Mouse (Mus musculus) limb, embryonic 14.5 days (tissue): ENCODE data around the gene Rab12. TPM values are rescaled to one million over a fixed set of nuclear protein-coding genes. Genes with fewer than 3 reads are reported as not detected.
"Not testable (repeated sequence)": the region's sequence is repeated elsewhere in the genome, so short reads cannot be mapped to it uniquely, and the experiment has no call there.

Source experiments
- ATAC-seq: fragments of 200-750 bp; cut with Nextera tagmentation; 2 replicates; pipeline ENCODE4 v1.8.0; 2017; ENCODE audit warnings: low read depth, moderate number of reproducible peaks, moderate TSS enrichment; ENCODE audit not compliant: low FRiP score
- DNase-seq: peaks from one replicate; pipeline ENCODE4 v3.0.0-alpha.2; 2015; ENCODE audit warnings: low spot score
- H3K27ac ChIP-seq: fragments of 300-500 bp; sonication (generic); replicated peaks from 2 replicates; pipeline ENCODE4 v1.5.1; 2014; ENCODE audit warnings: low read depth, mild to moderate bottlenecking, low read length, moderate library complexity, mixed read lengths
- H3K27me3 ChIP-seq: fragments of 300-500 bp; sonication (generic); 2 replicates; pipeline ENCODE4 v1.6.1; 2014; ENCODE audit warnings: low read length, mixed read lengths; ENCODE audit not compliant: control insufficient read depth, insufficient read depth
- H3K36me3 ChIP-seq: fragments of 300-500 bp; sonication (generic); 2 replicates; pipeline ENCODE4 v1.6.1; 2014; ENCODE audit warnings: mild to moderate bottlenecking, low read length, moderate library complexity, mixed read lengths; ENCODE audit not compliant: control insufficient read depth, insufficient read depth
- H3K4me1 ChIP-seq: fragments of 300-500 bp; sonication (generic); 2 replicates; pipeline ENCODE4 v1.6.1; 2014; ENCODE audit warnings: antibody characterized with exemption, low read length, mixed read lengths; ENCODE audit not compliant: control insufficient read depth, insufficient read depth
- H3K4me2 ChIP-seq: fragments of 300-500 bp; sonication (generic); replicated peaks from 2 replicates; pipeline ENCODE4 v1.6.1; 2014; ENCODE audit warnings: low read depth, mild to moderate bottlenecking, low read length, moderate library complexity; ENCODE audit not compliant: severe bottlenecking
- H3K4me3 ChIP-seq: fragments of 300-500 bp; sonication (generic); replicated peaks from 2 replicates; pipeline ENCODE4 v1.5.1; 2014; ENCODE audit warnings: low read length
- H3K9ac ChIP-seq: fragments of 300-500 bp; sonication (generic); 2 replicates; pipeline ENCODE4 v1.6.1; 2014; ENCODE audit warnings: mild to moderate bottlenecking, low read depth, low read length, moderate library complexity; ENCODE audit not compliant: severe bottlenecking
- H3K9me3 ChIP-seq: fragments of 300-500 bp; sonication (generic); 2 replicates; pipeline ENCODE4 v1.6.1; 2016; ENCODE audit warnings: low read length; ENCODE audit not compliant: control insufficient read depth
- POLR2A ChIP-seq: fragments of 200-500 bp; IDR thresholded peaks from 2 replicates; pipeline ENCODE4 v1.8.0; 2012; ENCODE audit warnings: inconsistent platforms, mild to moderate bottlenecking, moderate library complexity, borderline replicate concordance; ENCODE audit not compliant: insufficient read depth, insufficient read length; ENCODE audit errors: extremely low read depth
- WGBS: fragments of 180-500 bp; shearing (Covaris S2); extraction: QIAGEN DNeasy Blood & Tissue Kit; methylation state at CpG from one replicate; pipeline ENCODE4 v1.1.7; 2014; 5-methylcytosine and 5-hydroxymethylcytosine counted together
- polyA plus RNA-seq, 2 experiments: library from polyadenylated mRNA; depleted of rRNA in 1 of 2; stranded (reverse) in 1 of 2; unstranded in 1 of 2; fragments of >200 nt; fragmentation: Nextera tagmentation in 1 of 2; extraction: Ambion mirVana in 1 of 2; gene quantifications; 2 replicates each; pipeline versions ENCODE4 v1.2.1 to v1.2.3; 2012 to 2014

The Rab12 gene
- polyA plus RNA-seq, 2 experiments: 57.5 to 88.3 TPM

DNA sequence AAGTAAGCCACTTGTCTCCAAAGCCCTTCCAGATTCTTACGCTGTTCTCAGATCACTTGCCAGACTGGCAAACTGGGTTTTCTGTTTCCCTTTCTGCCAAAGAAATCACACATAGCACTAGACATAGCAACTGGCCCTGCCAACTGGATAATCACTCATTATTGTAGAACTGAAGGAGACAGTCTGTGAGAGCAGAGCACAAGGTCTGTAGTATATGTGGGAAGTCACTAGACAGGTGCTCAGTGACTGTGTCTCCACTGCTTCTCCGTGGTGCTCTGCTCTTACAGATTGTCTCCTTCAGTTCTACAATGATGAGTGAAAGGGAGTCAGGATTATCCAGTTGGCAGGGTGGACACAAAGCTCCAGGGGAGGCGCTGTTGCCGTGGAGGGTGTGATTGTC lies 33.2 kb upstream of the Rab12 start:
- H3K36me3 ChIP-seq: no peaks in the 10 kb centered on the region
- no peak overlapping the region for H3K4me2 ChIP-seq
- no peaks in the 10 kb centered on the region for H3K9me3 ChIP-seq
- H3K27ac ChIP-seq: no peak overlapping the region
- no peak for TF ChIP-seq POLR2A
- 79% methylated on average over 4 of the region's 4 CpGs for WGBS
- no peak for ATAC-seq
- DNase-seq: no peak
- no peaks in the 10 kb centered on the region for H3K27me3 ChIP-seq
- no peak overlapping the region for H3K4me3 ChIP-seq
- no peak overlapping the region for H3K9ac ChIP-seq
- no peaks in the 10 kb centered on the region for H3K4me1 ChIP-seq

DNA sequence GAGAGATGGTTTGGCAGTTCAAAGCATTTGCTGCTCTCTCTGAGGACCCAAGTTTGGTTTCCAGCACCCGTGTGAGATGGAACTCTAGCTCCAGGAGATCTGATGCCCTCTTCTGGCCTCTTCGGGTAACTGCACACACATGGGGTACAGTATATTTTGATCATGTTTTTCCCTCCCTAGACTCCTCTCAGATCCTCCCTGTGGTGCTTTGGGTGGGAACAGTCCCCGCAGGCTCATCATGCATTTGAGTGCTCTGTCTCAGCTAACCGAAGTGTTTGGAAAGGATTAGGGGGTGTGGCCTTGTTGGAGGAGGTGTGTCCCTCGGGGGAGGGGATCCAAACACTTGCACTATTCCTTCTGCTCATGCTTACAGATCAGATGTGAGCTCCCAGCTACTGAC lies 31.0 kb upstream of the Rab12 start:
- 88% methylated on average over 5 of the region's 5 CpGs for WGBS
- TF ChIP-seq POLR2A: no peak
- H3K4me3 ChIP-seq: no peak overlapping the region
- no peaks in the 10 kb centered on the region for H3K36me3 ChIP-seq
- no peaks in the 10 kb centered on the region for H3K4me1 ChIP-seq
- H3K27ac ChIP-seq: no peak overlapping the region
- H3K9ac ChIP-seq: no peak overlapping the region
- no peaks in the 10 kb centered on the region for H3K27me3 ChIP-seq
- H3K9me3 ChIP-seq: no peaks in the 10 kb centered on the region
- no peak for DNase-seq
- no peak overlapping the region for H3K4me2 ChIP-seq
- no peak for ATAC-seq

DNA sequence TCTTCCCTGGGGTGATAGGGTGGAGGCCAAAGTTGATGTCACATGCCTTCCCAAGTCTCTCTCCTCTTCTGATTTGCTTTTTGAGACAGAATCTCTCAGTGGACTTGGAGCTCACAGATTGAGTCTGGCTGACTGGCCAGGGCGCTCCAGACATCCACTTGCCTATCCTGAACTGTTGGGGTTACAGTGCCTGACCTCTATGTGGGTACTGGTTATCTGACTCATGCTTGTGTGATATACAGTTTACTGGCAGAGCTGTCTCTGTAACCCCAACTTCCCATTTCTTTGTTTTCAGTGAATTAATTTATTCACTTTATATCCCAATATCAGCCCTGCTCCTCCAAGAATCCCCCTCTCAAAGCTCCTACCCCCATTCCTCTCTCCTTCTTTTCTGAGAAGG lies 12.8 kb upstream of the Rab12 start:
- no peaks in the 10 kb centered on the region for H3K9me3 ChIP-seq
- WGBS: 82% methylated on average over 1 of the region's 1 CpGs

DNA sequence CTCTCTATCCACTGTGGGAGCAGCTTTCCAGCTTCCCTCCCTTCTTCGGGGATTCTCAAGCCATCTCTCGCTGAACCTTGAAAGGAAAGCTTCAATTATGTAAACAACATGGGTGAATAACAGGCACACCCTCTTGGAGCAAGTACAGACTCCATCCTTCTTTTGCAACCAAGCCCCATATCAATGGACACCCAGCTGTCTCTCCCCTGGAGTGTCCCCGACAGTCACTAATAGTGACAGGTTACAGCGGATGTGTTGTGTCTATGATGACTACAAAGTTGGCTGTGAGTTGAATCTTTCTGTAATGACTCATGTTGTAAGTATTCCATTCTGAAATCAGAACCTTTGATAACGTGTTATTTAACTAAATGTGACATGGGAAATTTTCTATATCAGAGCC lies 3.9 kb upstream of the Rab12 start:
- Histone ChIP-seq H3K4me1 (peaks cover 2% of the 10 kb centered on the region), H3K4me2 (no peak overlapping the region), H3K27me3 (no peaks in the 10 kb centered on the region), H3K9ac (no peak overlapping the region), H3K27ac (no peak overlapping the region), H3K36me3 (no peaks in the 10 kb centered on the region), H3K9me3 (no peaks in the 10 kb centered on the region), H3K4me3 (no peak overlapping the region)
- TF ChIP-seq POLR2A: no peak
- ATAC-seq (no peak), DNase-seq (no peak)
- WGBS: 71% methylated on average over 5 of the region's 5 CpGs

More for the DNA sequence above, 12.8 kb upstream of the Rab12 start:
- no peak for TF ChIP-seq POLR2A
- Histone ChIP-seq H3K27me3 (no peaks in the 10 kb centered on the region), H3K4me3 (no peak overlapping the region), H3K36me3 (no peaks in the 10 kb centered on the region), H3K27ac (no peak overlapping the region), H3K4me1 (no peaks in the 10 kb centered on the region), H3K4me2 (no peak overlapping the region), H3K9ac (no peak overlapping the region)
- ATAC-seq (no peak), DNase-seq (no peak)

DNA sequence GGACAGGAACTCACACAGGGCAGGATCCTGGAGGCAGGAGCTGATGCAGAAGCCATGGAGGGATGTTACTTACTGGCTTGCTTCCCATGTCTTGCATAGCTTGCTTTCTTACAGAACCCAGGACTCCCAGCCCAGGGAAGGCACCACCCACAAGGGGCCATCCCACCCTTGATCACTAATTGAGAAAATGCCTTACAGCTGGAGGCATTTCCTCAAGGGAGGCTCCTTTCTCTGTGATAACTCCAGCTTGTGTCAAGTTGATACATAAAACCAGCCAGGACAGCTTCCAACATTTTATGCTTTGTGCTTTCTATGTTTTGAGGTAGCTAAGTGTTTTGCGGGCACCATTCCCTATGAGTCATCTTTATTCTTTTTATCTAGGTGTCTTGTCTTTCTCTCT lies 3.1 kb upstream of the Rab12 start:
- not testable (repeated sequence) for H3K4me2 ChIP-seq, H3K4me1 ChIP-seq, DNase-seq, H3K27me3 ChIP-seq, ATAC-seq, H3K9ac ChIP-seq, H3K27ac ChIP-seq, H3K36me3 ChIP-seq, H3K4me3 ChIP-seq, H3K9me3 ChIP-seq
- 83% methylated on average over 1 of the region's 1 CpGs for WGBS

DNA sequence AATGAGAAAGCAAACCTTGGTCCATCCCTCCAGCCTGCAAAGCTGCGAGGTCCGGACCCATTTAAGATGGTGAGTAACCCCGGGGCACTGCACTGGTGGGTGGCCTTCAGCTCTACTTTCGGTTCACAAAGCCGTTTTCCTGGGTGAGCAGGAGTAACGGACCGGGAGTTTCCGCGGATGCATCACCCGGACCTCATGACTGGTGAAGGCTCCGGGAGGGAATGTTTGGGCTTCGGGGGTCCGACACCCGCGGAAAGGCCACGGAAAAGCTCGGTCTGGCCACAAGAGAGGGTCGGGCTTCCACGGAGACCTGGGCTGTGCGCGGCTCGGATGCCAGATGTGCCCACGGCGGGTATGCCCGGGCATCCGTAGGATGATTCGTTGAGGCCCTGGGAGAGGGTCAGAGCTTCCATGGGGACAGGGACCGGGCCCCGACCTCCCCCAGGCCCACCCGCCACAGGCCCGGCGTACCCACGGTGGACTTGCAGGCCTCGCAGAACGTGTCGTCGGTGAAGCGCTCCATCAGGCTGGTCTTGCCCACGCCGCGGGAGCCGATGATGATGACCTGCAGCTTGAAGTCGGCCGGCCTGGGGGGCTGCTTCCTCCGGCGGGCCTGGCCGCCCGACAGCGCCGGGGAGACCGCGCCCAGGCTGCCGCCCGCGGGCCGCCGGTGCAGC lies 514 bp downstream of the Rab12 start:
- DNase-seq (no peak), ATAC-seq (peak; percentile 42)
- Histone ChIP-seq H3K4me2 (peak overlapping the region; percentile 77), H3K36me3 (no peaks in the 10 kb centered on the region), H3K27ac (no peak overlapping the region), H3K4me3 (peak overlapping the region; percentile 79), H3K27me3 (no peaks in the 10 kb centered on the region), H3K9me3 (no peaks in the 10 kb centered on the region), H3K9ac (peak overlapping the region; percentile 98), H3K4me1 (peaks cover 11% of the 10 kb centered on the region)
- TF ChIP-seq POLR2A: no peak
- 3% methylated on average over 50 of the region's 57 CpGs for WGBS
